9 mouse cellular contexts compared by ENCODE assay signal in genomic region chr11:80809666-80809992, GRCm38 (mm10). TPM values are rescaled to one million over a fixed set of nuclear protein-coding genes. Genes with fewer than 3 reads are reported as not detected.
DNase-seq lines count a peak whose midpoint lies in the region; ATAC-seq and TF ChIP-seq lines count a peak whose summit lies in the region.
"Had no signal": no experiment of that assay in that cellular context is flagged by ENCODE, and none has a peak within 500 bp of the region (broad histone marks: within the 10 kb centered on the region; RNA-seq: fewer than 3 reads in every experiment).

No protein-coding gene starts in this region.

- no peak for TF ChIP-seq CTCF in embryonic fibroblast, embryonic 13.5 days (IDR thresholded peaks at IDR 0.05; ENCODE audit: borderline replicate concordance, insufficient read depth, low read length)
- no peak for TF ChIP-seq CTCF in olfactory bulb, adult 2 months (IDR thresholded peaks at IDR 0.05; ENCODE audit: insufficient read depth, low read depth, low read length)

- peak overlapping the region; percentile 70 for H3K9ac ChIP-seq in liver, embryonic 11.5 days (ENCODE audit: low read depth, low read length)
- peak overlapping the region; percentile 94 for H3K9ac ChIP-seq in limb, embryonic 11.5 days (ENCODE audit: low read length)

- H3K4me2 ChIP-seq in liver, embryonic 11.5 days: peak overlapping the region; percentile 72
- peak overlapping the region; percentile 58 for H3K4me2 ChIP-seq in limb, embryonic 11.5 days (ENCODE audit: low read depth, severe bottlenecking)

- H3K27ac ChIP-seq in liver, embryonic 11.5 days (ENCODE audit: low read depth, low read length): peak overlapping the region; percentile 65; the same call in 1 of the 2 replicates
- H3K27ac ChIP-seq in embryonic fibroblast, embryonic 13.5 days (ENCODE audit: insufficient read depth, low read length): no peak overlapping the region
- peak overlapping the region; percentile 84 for H3K27ac ChIP-seq in limb, embryonic 11.5 days (replicated peaks; ENCODE audit: low read depth, low read length)
- H3K27ac ChIP-seq in olfactory bulb, adult 2 months (ENCODE audit: insufficient read depth, low read depth, low read length): no peak overlapping the region

- no peaks in the 10 kb centered on the region for H3K36me3 ChIP-seq in liver, embryonic 11.5 days (ENCODE audit: control insufficient read depth, insufficient read depth, low read length)
- H3K36me3 ChIP-seq in limb, embryonic 11.5 days (ENCODE audit: control insufficient read depth, insufficient read depth, low read length): peaks cover 8% of the 10 kb centered on the region; the same call in 1 of the 2 replicates

- no peak for TF ChIP-seq POLR2A in embryonic fibroblast, embryonic 13.5 days (IDR thresholded peaks at IDR 0.05; ENCODE audit: low read depth, low read length)
- TF ChIP-seq POLR2A in olfactory bulb, adult 2 months (IDR thresholded peaks at IDR 0.05; ENCODE audit: insufficient read depth, low read depth, low read length): no peak

- H3K9me3 ChIP-seq in liver, embryonic 11.5 days (ENCODE audit: control insufficient read depth, low read length): no peaks in the 10 kb centered on the region
- no peaks in the 10 kb centered on the region for H3K9me3 ChIP-seq in limb, embryonic 11.5 days (ENCODE audit: control insufficient read depth, low read length)

- DNase-seq in liver, embryonic 11.5 days (ENCODE audit: low spot score): no peak
- no peak for DNase-seq in liver
- no peak for DNase-seq in limb, embryonic 11.5 days (ENCODE audit: low spot score)
- DNase-seq in cerebellum, postnatal 4 days (ENCODE audit: low spot score in 2 of 2): no peak
- no peak for DNase-seq in layer of hippocampus, postnatal 14 days (ENCODE audit: low spot score in 2 of 2)
- DNase-seq in retina, embryonic 14.5 days (ENCODE audit: low spot score): no peak

- H3K4me1 ChIP-seq in liver, embryonic 11.5 days (replicated peaks; ENCODE audit: control insufficient read depth, insufficient read depth, low read length): peaks cover 11% of the 10 kb centered on the region
- H3K4me1 ChIP-seq in embryonic fibroblast, embryonic 13.5 days (ENCODE audit: control insufficient read depth, insufficient read depth, low read length): 0 out of 2 replicates have a peak, but pooled peaks cover 5% of the 10 kb centered on the region
- H3K4me1 ChIP-seq in limb, embryonic 11.5 days (ENCODE audit: control insufficient read depth, insufficient read depth, low read length): peaks cover 9% of the 10 kb centered on the region; the same call in 1 of the 2 replicates
- H3K4me1 ChIP-seq in olfactory bulb, adult 2 months (ENCODE audit: control insufficient read depth, insufficient read depth, low read length): peaks cover 9% of the 10 kb centered on the region

- peak overlapping the region; percentile 61 for H3K4me3 ChIP-seq in liver, embryonic 11.5 days (ENCODE audit: low read depth, low read length)
- H3K4me3 ChIP-seq in embryonic fibroblast, embryonic 13.5 days (ENCODE audit: insufficient read depth, low read length): peak overlapping the region; percentile 29
- peak overlapping the region; percentile 60 for H3K4me3 ChIP-seq in limb, embryonic 11.5 days (ENCODE audit: low read depth, low read length)
- H3K4me3 ChIP-seq in olfactory bulb, adult 2 months (ENCODE audit: insufficient read depth, low read depth, low read length): peak overlapping the region; percentile 45; the same call in 1 of the 2 replicates

- WGBS in liver, embryonic 11.5 days: 39% methylated on average over 6 of the region's 6 CpGs
- 38% methylated on average over 6 of the region's 6 CpGs for WGBS in limb, embryonic 11.5 days
- 67% methylated on average over 6 of the region's 6 CpGs for WGBS in olfactory bulb, adult 2 months

- ATAC-seq in liver, embryonic 11.5 days (replicated peaks; ENCODE audit: low FRiP score): no peak
- 0 out of 2 replicates have a peak, but pooled peaks have one; percentile 4 for ATAC-seq in limb, embryonic 11.5 days (ENCODE audit: insufficient number of reproducible peaks, low FRiP score, low TSS enrichment, low read depth)

- H3K27me3 ChIP-seq in liver, embryonic 11.5 days (replicated peaks; ENCODE audit: control insufficient read depth, insufficient read depth, low read length): peaks cover 37% of the 10 kb centered on the region
- H3K27me3 ChIP-seq in limb, embryonic 11.5 days (ENCODE audit: control insufficient read depth, insufficient read depth, low read length): no peaks in the 10 kb centered on the region

RNA-seq across cellular contexts. Expression of gene Tmem98, which starts 0.3 kb away (rescaled TPM):
- 49.0 and 52.3 TPM in 2 replicates for polyA plus RNA-seq in liver, embryonic 11.5 days (2014; fragmentation: Nextera tagmentation; extraction: Ambion mirVana)
- 38.3 and 43.1 TPM in 2 replicates for polyA plus RNA-seq in embryonic fibroblast, embryonic 13.5 days (2011; ENCODE audit: insufficient read length, low read depth, missing spikeins)
- polyA plus RNA-seq in limb, embryonic 11.5 days (2014; fragmentation: Nextera tagmentation; extraction: Ambion mirVana): 146 and 152 TPM in 2 replicates
- polyA plus RNA-seq in olfactory bulb, adult 2 months (2012; ENCODE audit: insufficient read depth, insufficient read length, low replicate concordance, missing spikeins): not detected in 2 replicates
- 10 to 100 TPM in 1 of 2 experiments, 1 to 10 TPM in 1; 7.3 to 10.7 TPM for total RNA-seq in layer of hippocampus, postnatal 14 days (2021)

RNA-seq across cellular contexts. Expression of gene Myo1d, which starts 29.8 kb away (rescaled TPM):
- 9.3 TPM in 2 replicates for polyA plus RNA-seq in liver, embryonic 11.5 days (2014; fragmentation: Nextera tagmentation; extraction: Ambion mirVana)
- 29.5 and 30.6 TPM in 2 replicates for polyA plus RNA-seq in embryonic fibroblast, embryonic 13.5 days (2011; ENCODE audit: insufficient read length, low read depth, missing spikeins)
- polyA plus RNA-seq in limb, embryonic 11.5 days (2014; fragmentation: Nextera tagmentation; extraction: Ambion mirVana): 6.2 TPM in 2 replicates
- not detected in 2 replicates for polyA plus RNA-seq in olfactory bulb, adult 2 months (2012; ENCODE audit: insufficient read depth, insufficient read length, low replicate concordance, missing spikeins)
- total RNA-seq in layer of hippocampus, postnatal 14 days (2021): 1 to 10 TPM; 4.7 to 5.0 TPM

RNA-seq across cellular contexts. Expression of gene Spaca3, which starts 48.5 kb away (rescaled TPM):
- polyA plus RNA-seq in liver, embryonic 11.5 days (2014; fragmentation: Nextera tagmentation; extraction: Ambion mirVana): not detected in 2 replicates
- polyA plus RNA-seq in embryonic fibroblast, embryonic 13.5 days (2011; ENCODE audit: insufficient read length, low read depth, missing spikeins): not detected in 2 replicates
- not detected in 2 replicates for polyA plus RNA-seq in limb, embryonic 11.5 days (2014; fragmentation: Nextera tagmentation; extraction: Ambion mirVana)
- polyA plus RNA-seq in olfactory bulb, adult 2 months (2012; ENCODE audit: insufficient read depth, insufficient read length, low replicate concordance, missing spikeins): not detected in 2 replicates
- total RNA-seq in layer of hippocampus, postnatal 14 days (2021): not detected
- total RNA-seq: megakaryocyte progenitor cell, adult 5-6 weeks had no signal

Comparison
In these comparisons a context has a peak if more than half of its experiments do, and no peak if none do; other contexts are left out.
1. H3K27ac ChIP-seq: peak in liver, embryonic 11.5 days (single experiment) and limb, embryonic 11.5 days (single experiment); none in embryonic fibroblast, embryonic 13.5 days (single experiment) and olfactory bulb, adult 2 months (single experiment).
2. RNA of gene Tmem98, which starts 0.3 kb away (polyA plus RNA-seq): 146 to 152 TPM in limb, embryonic 11.5 days, 49.0 to 52.3 TPM in liver, embryonic 11.5 days and 38.3 to 43.1 TPM in embryonic fibroblast, embryonic 13.5 days; not detected in olfactory bulb, adult 2 months; every median in the first group is over 10 times any median in the second.
3. Peak in every context shown above with its lines, with median percentiles within 50 percentile points of each other: H3K4me3 ChIP-seq.